Comparison of ENCODE assay signal across 15 mouse cellular contexts in the genomic region with DNA sequence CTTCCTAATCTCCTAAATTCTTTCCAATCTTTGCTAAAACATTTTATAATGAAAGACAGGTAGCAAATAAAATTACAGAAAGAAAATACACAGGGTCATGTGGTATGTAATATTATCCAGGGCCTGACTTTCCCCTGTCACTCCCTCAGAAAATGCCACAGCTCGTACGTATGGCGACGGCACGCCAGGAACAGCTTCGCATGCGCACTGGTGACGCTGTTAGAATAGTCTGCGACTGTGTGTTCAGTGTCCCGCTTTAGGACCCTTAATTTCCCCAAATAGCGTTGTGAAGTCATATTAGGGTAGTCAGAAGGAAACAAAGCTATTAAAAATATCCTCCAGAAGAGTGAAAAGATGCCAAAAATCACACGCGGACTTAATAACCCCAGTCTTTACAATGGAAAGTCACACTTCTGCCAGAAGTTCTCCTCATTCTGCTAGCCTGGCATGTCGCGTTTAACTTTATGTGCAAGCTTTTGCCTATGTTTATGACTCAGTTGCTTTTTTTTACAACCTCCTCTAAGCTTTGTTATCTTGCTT.
"Had no signal": no experiment of that assay in that cellular context is flagged by ENCODE, and none has a peak within 500 bp of the region (broad histone marks: within the 10 kb centered on the region; RNA-seq: fewer than 3 reads in every experiment).

No protein-coding gene starts in this region.

- DNase-seq: kidney, adult 18-20 months; kidney, adult 9 months; kidney, postnatal 14 days; kidney, postnatal 4 days; liver, postnatal 0 days; lung, embryonic 14.5 days; retina, postnatal 1 day; thymus, postnatal 25 days had no signal

- H3K4me2 ChIP-seq: liver, embryonic 11.5 days; lung, embryonic 14.5 days; midbrain, embryonic 12.5 days; midbrain, embryonic 15.5 days; neural tube, embryonic 12.5 days; neural tube, embryonic 15.5 days had no signal

- H3K4me1 ChIP-seq: midbrain, embryonic 12.5 days; midbrain, embryonic 15.5 days; neural tube, embryonic 12.5 days; neural tube, embryonic 15.5 days had no signal

- ATAC-seq: liver, postnatal 0 days; midbrain, embryonic 15.5 days had no signal

- H3K9ac ChIP-seq: liver, embryonic 14.5 days; liver, postnatal 0 days; lung, embryonic 14.5 days; midbrain, embryonic 12.5 days; midbrain, embryonic 15.5 days; neural tube, embryonic 12.5 days; neural tube, embryonic 15.5 days had no signal

- H3K36me3 ChIP-seq: midbrain, embryonic 12.5 days; midbrain, embryonic 15.5 days; neural tube, embryonic 12.5 days; neural tube, embryonic 15.5 days had no signal

- H3K27ac ChIP-seq: liver, embryonic 14.5 days; macrophage; midbrain, embryonic 12.5 days; midbrain, embryonic 15.5 days; neural tube, embryonic 12.5 days; neural tube, embryonic 15.5 days had no signal

- H3K9me3 ChIP-seq: midbrain, embryonic 12.5 days; midbrain, embryonic 15.5 days; neural tube, embryonic 12.5 days; neural tube, embryonic 15.5 days had no signal

- H3K27me3 ChIP-seq: midbrain, embryonic 12.5 days; midbrain, embryonic 15.5 days; neural tube, embryonic 12.5 days; neural tube, embryonic 15.5 days had no signal

- H3K4me3 ChIP-seq: midbrain, embryonic 12.5 days; midbrain, embryonic 15.5 days; neural tube, embryonic 12.5 days; neural tube, embryonic 15.5 days had no signal
